Mouse (Mus musculus): ENCODE results near the gene Prps2. TPM values are rescaled to one million over a fixed set of nuclear protein-coding genes. Genes with fewer than 3 reads are reported as not detected.

Prps2 gene
- polyA plus RNA-seq, 1 experiment from 2014 or later: 13.6 TPM

- Histone ChIP-seq H3K9ac (ENCODE audit: low read depth, low read length) (no peak overlapping the region), H3K4me3 (ENCODE audit: low read depth, low read length) (no peak overlapping the region), H3K4me2 (ENCODE audit: low read depth, low read length) (no peak overlapping the region), H3K27me3 (replicated peaks; ENCODE audit: control insufficient read depth, insufficient read depth, low read length) (peaks cover 4% of the 10 kb centered on the region; the same call in 1 of the 2 replicates), H3K27ac (replicated peaks; ENCODE audit: low read depth, low read length) (no peak overlapping the region), H3K36me3 (ENCODE audit: control insufficient read depth, insufficient read depth, low read length) (peaks cover 6% of the 10 kb centered on the region; the same call in 1 of the 2 replicates), H3K9me3 (ENCODE audit: control insufficient read depth, low read length) (no peaks in the 10 kb centered on the region), H3K4me1 (ENCODE audit: control insufficient read depth, insufficient read depth, low read length) (no peaks in the 10 kb centered on the region)
- ATAC-seq (ENCODE audit: low read depth): no peak
- 68% methylated on average over 2 of the region's 2 CpGs for WGBS
- peak; percentile 7 for DNase-seq (ENCODE audit: low spot score)
These were observed 25.1 kb downstream of the Prps2 start for GRCm38 (mm10) chrX:167357415-167357814.

DNA sequence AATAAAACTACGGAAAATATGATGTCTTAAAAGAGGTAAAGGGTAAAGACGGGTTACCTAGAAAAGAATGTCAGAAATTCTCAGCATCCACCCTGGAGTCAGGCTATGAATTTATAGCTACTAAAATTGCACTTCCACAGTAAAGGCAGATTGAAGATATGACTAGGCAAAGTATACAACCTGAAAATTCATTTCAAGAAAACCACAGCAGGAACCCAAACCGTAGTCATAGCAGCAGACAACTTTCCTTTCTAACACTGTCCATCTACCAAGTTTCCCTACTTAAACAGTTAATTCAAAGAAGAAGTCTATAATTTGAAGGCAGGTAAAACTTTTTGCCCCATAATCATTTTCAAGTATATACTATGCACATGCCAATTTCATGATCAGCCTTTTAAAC, 26.6 kb downstream of the Prps2 start:
- 81% methylated on average over 3 of the region's 3 CpGs for WGBS
- H3K4me3 ChIP-seq (ENCODE audit: low read depth, low read length): no peak overlapping the region
- ATAC-seq (ENCODE audit: low read depth): no peak
- H3K9ac ChIP-seq (ENCODE audit: low read depth, low read length): no peak overlapping the region
- H3K27ac ChIP-seq (replicated peaks; ENCODE audit: low read depth, low read length): no peak overlapping the region
- no peaks in the 10 kb centered on the region for H3K36me3 ChIP-seq (ENCODE audit: control insufficient read depth, insufficient read depth, low read length)
- no peak for DNase-seq (ENCODE audit: low spot score)
- H3K4me1 ChIP-seq (ENCODE audit: control insufficient read depth, insufficient read depth, low read length): no peaks in the 10 kb centered on the region
- H3K4me2 ChIP-seq (ENCODE audit: low read depth, low read length): no peak overlapping the region
- H3K9me3 ChIP-seq (ENCODE audit: control insufficient read depth, low read length): no peaks in the 10 kb centered on the region
- H3K27me3 ChIP-seq (replicated peaks; ENCODE audit: control insufficient read depth, insufficient read depth, low read length): peaks cover 2% of the 10 kb centered on the region; the same call in 1 of the 2 replicates

DNA sequence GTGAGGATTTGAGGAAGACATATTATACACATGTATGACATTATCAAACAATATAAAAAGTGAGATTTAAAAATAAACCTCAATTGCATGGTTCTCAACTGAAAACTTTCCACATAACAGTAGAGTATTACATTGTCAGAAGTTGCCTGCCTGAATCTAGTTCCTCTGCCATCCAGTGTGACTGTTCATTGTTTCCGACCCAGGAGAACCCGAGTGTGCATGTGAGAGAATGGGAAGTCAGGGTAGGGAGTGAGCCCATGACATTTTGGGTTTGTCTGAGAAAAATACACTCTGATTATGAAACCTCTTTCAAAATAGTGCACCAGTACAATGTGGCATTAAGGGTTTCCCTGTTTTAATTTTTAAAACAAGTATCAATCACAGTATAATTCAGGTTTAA, 28.9 kb downstream of the Prps2 start:
- H3K27me3 ChIP-seq (replicated peaks; ENCODE audit: control insufficient read depth, insufficient read depth, low read length): 0 out of 2 replicates have a peak, but pooled peaks cover 2% of the 10 kb centered on the region
- DNase-seq (ENCODE audit: low spot score) (no peak), ATAC-seq (ENCODE audit: low read depth) (no peak)
- H3K4me1 ChIP-seq (ENCODE audit: control insufficient read depth, insufficient read depth, low read length): no peaks in the 10 kb centered on the region
- H3K4me3 ChIP-seq (ENCODE audit: low read depth, low read length): no peak overlapping the region
- 93% methylated on average over 2 of the region's 2 CpGs for WGBS
- no peak overlapping the region for H3K9ac ChIP-seq (ENCODE audit: low read depth, low read length)
- H3K36me3 ChIP-seq (ENCODE audit: control insufficient read depth, insufficient read depth, low read length): no peaks in the 10 kb centered on the region
- no peaks in the 10 kb centered on the region for H3K9me3 ChIP-seq (ENCODE audit: control insufficient read depth, low read length)
- no peak overlapping the region for H3K27ac ChIP-seq (replicated peaks; ENCODE audit: low read depth, low read length)
- no peak overlapping the region for H3K4me2 ChIP-seq (ENCODE audit: low read depth, low read length)

GRCm38 (mm10) chrX:167346440-167346839, 36.1 kb downstream of the Prps2 start:
- ATAC-seq (ENCODE audit: low read depth) (no peak), DNase-seq (ENCODE audit: low spot score) (no peak)
- no peaks in the 10 kb centered on the region for H3K4me1 ChIP-seq (ENCODE audit: control insufficient read depth, insufficient read depth, low read length)
- H3K9me3 ChIP-seq (ENCODE audit: control insufficient read depth, low read length): no peaks in the 10 kb centered on the region
- WGBS: 78% methylated on average over 1 of the region's 1 CpGs
- H3K9ac ChIP-seq (ENCODE audit: low read depth, low read length): no peak overlapping the region
- H3K4me2 ChIP-seq (ENCODE audit: low read depth, low read length): no peak overlapping the region
- peaks cover 5% of the 10 kb centered on the region; the same call in 1 of the 2 replicates for H3K27me3 ChIP-seq (replicated peaks; ENCODE audit: control insufficient read depth, insufficient read depth, low read length)
- no peaks in the 10 kb centered on the region for H3K36me3 ChIP-seq (ENCODE audit: control insufficient read depth, insufficient read depth, low read length)
- no peak overlapping the region for H3K27ac ChIP-seq (replicated peaks; ENCODE audit: low read depth, low read length)
- no peak overlapping the region for H3K4me3 ChIP-seq (ENCODE audit: low read depth, low read length)

DNA sequence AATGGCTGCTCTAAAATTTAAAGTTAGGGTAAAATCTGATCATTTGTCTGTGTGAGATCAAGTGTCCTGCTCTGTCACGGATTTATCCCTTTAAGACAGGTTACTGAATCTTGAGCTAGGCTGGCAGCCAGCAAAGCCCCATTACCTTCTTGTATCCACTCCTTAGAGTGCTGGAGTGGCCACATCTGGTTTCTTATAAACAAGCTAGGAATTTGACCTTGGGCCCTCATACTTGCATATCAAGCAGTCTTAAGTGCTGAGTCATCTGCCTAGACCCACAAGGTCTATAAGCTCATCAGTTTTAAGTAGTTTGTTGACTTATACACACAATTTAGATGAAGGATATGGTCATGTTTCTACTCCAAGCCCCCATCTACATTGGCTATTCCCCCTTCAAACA, 38.2 kb downstream of the Prps2 start:
- H3K4me2 ChIP-seq (ENCODE audit: low read depth, low read length): no peak overlapping the region
- DNase-seq (ENCODE audit: low spot score) (no peak), ATAC-seq (ENCODE audit: low read depth) (no peak)
- H3K4me1 ChIP-seq (ENCODE audit: control insufficient read depth, insufficient read depth, low read length): no peaks in the 10 kb centered on the region
- H3K9me3 ChIP-seq (ENCODE audit: control insufficient read depth, low read length): no peaks in the 10 kb centered on the region
- H3K36me3 ChIP-seq (ENCODE audit: control insufficient read depth, insufficient read depth, low read length): no peaks in the 10 kb centered on the region
- H3K27ac ChIP-seq (replicated peaks; ENCODE audit: low read depth, low read length): no peak overlapping the region
- 61% methylated on average over 1 of the region's 1 CpGs for WGBS
- peaks cover 5% of the 10 kb centered on the region; the same call in 1 of the 2 replicates for H3K27me3 ChIP-seq (replicated peaks; ENCODE audit: control insufficient read depth, insufficient read depth, low read length)
- no peak overlapping the region for H3K4me3 ChIP-seq (ENCODE audit: low read depth, low read length)
- no peak overlapping the region for H3K9ac ChIP-seq (ENCODE audit: low read depth, low read length)

DNA sequence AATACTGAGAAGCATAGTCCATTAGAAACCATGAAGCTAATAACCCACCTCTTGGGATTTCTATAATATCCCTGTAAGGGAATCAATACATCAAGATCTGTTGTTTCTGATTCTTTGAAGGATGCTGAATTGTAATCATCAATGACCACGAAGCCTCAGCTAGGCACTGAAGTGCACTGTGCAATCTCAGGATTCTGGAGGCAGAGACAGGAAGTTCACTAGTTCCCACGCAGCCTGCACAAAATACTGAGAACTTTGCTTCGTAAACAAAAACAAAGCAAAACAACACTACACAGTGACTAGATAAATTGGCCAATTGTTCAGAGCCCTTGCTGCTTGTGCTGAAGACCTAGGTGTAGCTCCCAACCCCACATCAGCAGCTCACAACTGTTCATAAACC, 40.7 kb downstream of the Prps2 start:
- no peaks in the 10 kb centered on the region for H3K4me1 ChIP-seq (ENCODE audit: control insufficient read depth, insufficient read depth, low read length)
- H3K27ac ChIP-seq (replicated peaks; ENCODE audit: low read depth, low read length): no peak overlapping the region
- no peak for DNase-seq (ENCODE audit: low spot score)
- no peaks in the 10 kb centered on the region for H3K36me3 ChIP-seq (ENCODE audit: control insufficient read depth, insufficient read depth, low read length)
- no peak overlapping the region for H3K4me2 ChIP-seq (ENCODE audit: low read depth, low read length)
- no peak for ATAC-seq (ENCODE audit: low read depth)
- H3K9me3 ChIP-seq (ENCODE audit: control insufficient read depth, low read length): no peaks in the 10 kb centered on the region
- 79% methylated on average over 3 of the region's 3 CpGs for WGBS
- H3K9ac ChIP-seq (ENCODE audit: low read depth, low read length): no peak overlapping the region
- H3K27me3 ChIP-seq (replicated peaks; ENCODE audit: control insufficient read depth, insufficient read depth, low read length): peaks cover 5% of the 10 kb centered on the region
- H3K4me3 ChIP-seq (ENCODE audit: low read depth, low read length): no peak overlapping the region

DNA sequence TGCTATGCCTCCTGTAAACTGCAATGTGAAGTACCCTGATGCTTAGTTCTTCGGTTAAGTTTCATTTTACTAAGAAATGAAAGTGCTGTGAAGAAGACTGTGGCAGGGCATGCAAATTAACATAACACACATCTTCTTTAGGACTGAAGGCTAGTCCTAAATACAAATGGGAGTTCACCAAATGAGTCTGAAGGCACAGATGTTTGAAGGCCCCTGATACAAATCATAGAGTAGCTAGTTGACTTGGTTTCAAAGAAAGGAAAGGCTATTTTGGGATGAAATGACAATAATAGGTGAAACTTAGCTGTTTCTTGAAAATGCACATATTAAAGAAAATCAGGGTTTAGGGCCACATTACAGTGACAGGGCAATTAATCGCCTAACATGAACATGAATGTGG, 42.4 kb downstream of the Prps2 start:
- Histone ChIP-seq H3K27ac (replicated peaks; ENCODE audit: low read depth, low read length) (no peak overlapping the region), H3K4me1 (ENCODE audit: control insufficient read depth, insufficient read depth, low read length) (no peaks in the 10 kb centered on the region), H3K9ac (ENCODE audit: low read depth, low read length) (no peak overlapping the region), H3K4me2 (ENCODE audit: low read depth, low read length) (no peak overlapping the region), H3K27me3 (replicated peaks; ENCODE audit: control insufficient read depth, insufficient read depth, low read length) (peaks cover 5% of the 10 kb centered on the region), H3K36me3 (ENCODE audit: control insufficient read depth, insufficient read depth, low read length) (no peaks in the 10 kb centered on the region), H3K9me3 (ENCODE audit: control insufficient read depth, low read length) (no peaks in the 10 kb centered on the region), H3K4me3 (ENCODE audit: low read depth, low read length) (no peak overlapping the region)
- DNase-seq (ENCODE audit: low spot score) (no peak), ATAC-seq (ENCODE audit: low read depth) (no peak)
- WGBS: 92% methylated on average over 2 of the region's 2 CpGs

DNA sequence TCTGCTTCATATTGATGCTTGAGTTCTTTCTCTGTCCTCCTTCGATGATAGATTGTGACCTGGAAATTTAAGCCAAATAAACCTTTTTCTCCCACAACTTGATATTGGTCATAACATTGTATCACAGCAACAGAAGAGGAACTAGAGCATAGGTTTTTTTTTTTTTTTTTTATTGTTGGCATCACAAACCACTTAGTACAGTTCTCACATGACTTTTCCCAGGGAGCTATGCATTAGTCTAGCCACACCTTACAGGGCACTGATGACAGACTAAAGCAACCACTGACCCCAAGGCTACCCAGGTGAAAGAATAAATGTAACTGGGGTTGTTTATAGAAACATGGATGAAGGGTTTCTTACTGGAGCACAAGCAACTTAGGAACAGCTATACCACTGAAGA, 44.6 kb downstream of the Prps2 start:
- no peak for DNase-seq (ENCODE audit: low spot score)
- Histone ChIP-seq H3K27me3 (replicated peaks; ENCODE audit: control insufficient read depth, insufficient read depth, low read length) (peaks cover 11% of the 10 kb centered on the region; the same call in 1 of the 2 replicates), H3K4me2 (ENCODE audit: low read depth, low read length) (no peak overlapping the region), H3K4me1 (ENCODE audit: control insufficient read depth, insufficient read depth, low read length) (no peaks in the 10 kb centered on the region), H3K36me3 (ENCODE audit: control insufficient read depth, insufficient read depth, low read length) (no peaks in the 10 kb centered on the region), H3K9ac (ENCODE audit: low read depth, low read length) (no peak overlapping the region), H3K27ac (replicated peaks; ENCODE audit: low read depth, low read length) (no peak overlapping the region), H3K9me3 (ENCODE audit: control insufficient read depth, low read length) (no peaks in the 10 kb centered on the region), H3K4me3 (ENCODE audit: low read depth, low read length) (no peak overlapping the region)
- ATAC-seq (ENCODE audit: low read depth): no peak
- 90% methylated on average over 1 of the region's 1 CpGs for WGBS

GRCm38 (mm10) chrX:167334571-167334970, 48.0 kb downstream of the Prps2 start:
- Histone ChIP-seq H3K9ac (ENCODE audit: low read depth, low read length) (no peak overlapping the region), H3K9me3 (ENCODE audit: control insufficient read depth, low read length) (no peaks in the 10 kb centered on the region), H3K4me3 (ENCODE audit: low read depth, low read length) (no peak overlapping the region), H3K27ac (replicated peaks; ENCODE audit: low read depth, low read length) (no peak overlapping the region), H3K27me3 (replicated peaks; ENCODE audit: control insufficient read depth, insufficient read depth, low read length) (peaks cover 12% of the 10 kb centered on the region; the same call in 1 of the 2 replicates), H3K4me1 (ENCODE audit: control insufficient read depth, insufficient read depth, low read length) (no peaks in the 10 kb centered on the region), H3K4me2 (ENCODE audit: low read depth, low read length) (no peak overlapping the region), H3K36me3 (ENCODE audit: control insufficient read depth, insufficient read depth, low read length) (no peaks in the 10 kb centered on the region)
- WGBS: 84% methylated on average over 1 of the region's 1 CpGs
- DNase-seq (ENCODE audit: low spot score) (no peak), ATAC-seq (ENCODE audit: low read depth) (no peak)
